Mouse (Mus musculus): ENCODE results near the gene Fastk.
A peak's percentile ranks its signal among the peaks of the same experiment; 100 is the strongest.

Gene Fastk

DNA sequence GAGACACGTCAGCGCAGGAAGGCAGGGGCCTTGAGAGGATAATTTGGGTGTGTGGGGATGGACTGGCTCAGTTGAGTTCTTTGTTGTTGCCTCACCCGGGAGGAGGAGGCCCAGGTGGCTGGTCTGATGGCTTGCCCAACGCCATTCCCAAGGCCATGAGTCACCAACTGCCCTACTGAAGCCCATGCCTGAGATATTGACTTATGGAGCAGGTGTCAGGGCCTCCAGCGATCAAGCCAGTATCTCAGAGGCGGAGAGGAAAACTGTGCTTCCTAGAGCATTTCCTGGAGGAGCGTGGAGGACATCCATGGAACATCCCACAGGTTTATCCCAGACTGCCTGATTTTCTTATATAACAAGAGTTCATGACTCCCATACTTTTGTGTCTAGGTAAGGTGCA, 52.4 kb downstream of the Fastk start:
- no peak for DNase-seq (ENCODE audit: low read depth, low spot score)

DNA sequence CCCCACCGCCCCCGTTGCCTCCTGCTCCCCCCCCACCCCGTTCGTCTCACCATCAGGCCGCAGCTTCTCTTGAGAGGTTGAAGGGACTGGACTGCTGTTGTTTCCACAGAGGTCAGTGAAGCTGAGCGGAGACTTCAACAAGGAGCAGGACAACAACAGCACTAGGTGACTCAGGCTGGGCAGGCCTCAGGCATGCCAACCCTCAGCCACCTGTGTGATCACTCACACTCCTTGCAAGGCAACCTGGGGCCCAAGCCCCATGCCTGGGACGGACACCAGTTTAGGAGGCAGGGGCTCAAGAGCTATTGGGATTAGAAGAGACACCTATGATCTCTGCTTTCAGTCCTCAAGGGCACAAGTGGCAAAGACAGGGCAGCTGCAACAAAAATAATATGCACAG, 53.2 kb downstream of the Fastk start, which contains the start of gene Atg9b:
Gene Atg9b (minus strand): TSS at position 280 of the 400 bp plus-strand sequence.
- DNase-seq (ENCODE audit: low read depth, low spot score), result no peak

DNA sequence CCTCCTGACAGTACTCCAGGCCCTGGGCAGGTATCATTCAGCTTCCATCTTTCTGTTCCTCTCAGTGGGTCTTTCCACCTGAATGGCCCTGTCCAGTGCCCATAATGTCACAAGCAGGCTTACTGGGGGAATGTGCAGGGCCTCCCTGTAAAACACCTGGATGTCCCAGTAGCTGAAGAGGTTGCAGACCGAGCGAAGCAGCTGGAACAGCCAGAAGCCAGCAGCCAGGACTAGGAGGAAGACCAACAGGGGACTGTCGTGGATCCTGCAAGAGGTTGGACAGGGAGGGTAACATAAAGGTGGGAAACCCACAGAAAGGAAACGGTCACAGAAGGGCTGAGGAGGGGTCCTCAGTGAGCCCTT, 55.4 kb downstream of the Fastk start:
- DNase-seq (ENCODE audit: low read depth, low spot score), result no peak

DNA sequence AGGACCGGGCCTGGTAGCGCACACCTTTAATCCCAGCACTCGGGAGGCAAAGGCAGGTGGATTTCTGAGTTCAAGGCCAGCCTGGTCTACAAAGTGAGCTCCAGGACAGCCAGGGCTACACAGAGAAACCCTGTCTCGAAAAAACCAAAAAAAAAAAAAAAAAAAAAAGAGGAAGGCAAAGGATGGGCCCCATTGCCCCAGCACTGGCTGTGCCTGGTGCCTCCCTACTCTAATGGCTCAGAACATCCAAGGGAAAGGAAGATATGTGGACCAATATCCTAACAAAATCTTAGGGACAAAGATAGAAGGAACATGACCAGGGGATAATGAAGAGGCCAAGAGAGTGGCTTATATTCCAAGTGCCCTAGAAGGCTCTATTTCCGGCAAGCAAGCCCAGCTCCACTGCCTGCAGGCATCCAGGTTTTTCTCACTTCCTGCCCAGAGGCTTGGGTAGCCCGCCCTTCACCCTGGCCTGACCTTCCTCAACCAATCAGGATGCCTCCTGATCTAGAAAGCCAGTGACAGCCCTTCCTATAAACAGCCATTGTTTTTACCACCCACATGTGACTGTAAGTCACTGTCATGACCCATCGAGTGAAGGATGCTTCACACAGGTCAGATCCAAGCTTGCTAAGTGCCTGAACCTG, 56.0 kb downstream of the Fastk start:
- DNase-seq (ENCODE audit: low read depth, low spot score), result peak; percentile 91
